Mouse (Mus musculus) yolk sac, embryonic 10.5 days (tissue): ENCODE measurements around the gene Phf23.
A peak's percentile ranks its signal among the peaks of the same experiment; 100 is the strongest.
"Not testable (repeated sequence)": the region's sequence is repeated elsewhere in the genome, so short reads cannot be mapped to it uniquely, and the experiment has no call there.

ENCODE experiments used
- DNase-seq: peaks from one replicate; pipeline ENCODE4 v3.0.0-alpha.2; 2017; ENCODE audit warnings: low spot score

The Phf23 gene

GRCm38 (mm10) chr11:69999666-70000065, 4.1 kb downstream of the Phf23 start:
- no peak for DNase-seq

- DNase-seq = peak; percentile 97
Measured at GRCm38 (mm10) chr11:70000396-70000898, 4.9 kb downstream of the Phf23 start, which contains the start of gene Dvl2. Dvl2 (plus strand) TSS chr11:70000595.

- no peak for DNase-seq
Measured at GRCm38 (mm10) chr11:70001159-70001558, 5.6 kb downstream of the Phf23 start.

- DNase-seq = no peak
Measured at GRCm38 (mm10) chr11:70001865-70002264, 6.3 kb downstream of the Phf23 start.

GRCm38 (mm10) chr11:70002471-70002870, 6.9 kb downstream of the Phf23 start:
- no peak for DNase-seq

GRCm38 (mm10) chr11:70005521-70005920, 9.9 kb downstream of the Phf23 start:
- DNase-seq = no peak

GRCm38 (mm10) chr11:70010033-70010432, 14.5 kb downstream of the Phf23 start:
- DNase-seq = no peak

- DNase-seq = no peak
Measured at GRCm38 (mm10) chr11:70010548-70010947, 15.0 kb downstream of the Phf23 start.

GRCm38 (mm10) chr11:70010961-70011360, 15.4 kb downstream of the Phf23 start:
- no peak for DNase-seq

- no peak for DNase-seq
Measured at GRCm38 (mm10) chr11:70012931-70013330, 17.4 kb downstream of the Phf23 start.

- DNase-seq = no peak
Measured at GRCm38 (mm10) chr11:70013408-70013807, 17.8 kb downstream of the Phf23 start.

GRCm38 (mm10) chr11:70014051-70014450, 18.5 kb downstream of the Phf23 start:
- DNase-seq = no peak

- DNase-seq = peak; percentile 91
Measured at GRCm38 (mm10) chr11:70014880-70015558, 19.4 kb downstream of the Phf23 start, which contains the start of gene Acadvl. Acadvl (minus strand) TSS chr11:70015411.

GRCm38 (mm10) chr11:70015677-70016076, 20.1 kb downstream of the Phf23 start:
- no peak for DNase-seq

- not testable (repeated sequence) for DNase-seq
Measured at GRCm38 (mm10) chr11:70016177-70016576, 20.6 kb downstream of the Phf23 start.

GRCm38 (mm10) chr11:70016669-70017068, 21.1 kb downstream of the Phf23 start, which contains the start of gene Dlg4:
Dlg4 (plus strand) TSS chr11:70016942.
- no peak for DNase-seq

GRCm38 (mm10) chr11:70017199-70017767, 21.7 kb downstream of the Phf23 start:
- DNase-seq = no peak

- peak; percentile 55 for DNase-seq
Measured at GRCm38 (mm10) chr11:70018131-70018990, 22.8 kb downstream of the Phf23 start.

GRCm38 (mm10) chr11:70019495-70020021, 24.0 kb downstream of the Phf23 start:
- DNase-seq = no peak

- no peak for DNase-seq
Measured at GRCm38 (mm10) chr11:70020022-70020631, 24.6 kb downstream of the Phf23 start.

- peak; percentile 79 for DNase-seq
Measured at GRCm38 (mm10) chr11:70020731-70021263, 25.2 kb downstream of the Phf23 start.
